Mouse (Mus musculus): Measurements from ENCODE around the gene Magi3. TPM values are rescaled to one million over a fixed set of nuclear protein-coding genes. Genes with fewer than 3 reads are reported as not detected.

Gene Magi3
- polyA plus RNA-seq, 1 experiment from 2014 or later: 5.1 TPM

DNA sequence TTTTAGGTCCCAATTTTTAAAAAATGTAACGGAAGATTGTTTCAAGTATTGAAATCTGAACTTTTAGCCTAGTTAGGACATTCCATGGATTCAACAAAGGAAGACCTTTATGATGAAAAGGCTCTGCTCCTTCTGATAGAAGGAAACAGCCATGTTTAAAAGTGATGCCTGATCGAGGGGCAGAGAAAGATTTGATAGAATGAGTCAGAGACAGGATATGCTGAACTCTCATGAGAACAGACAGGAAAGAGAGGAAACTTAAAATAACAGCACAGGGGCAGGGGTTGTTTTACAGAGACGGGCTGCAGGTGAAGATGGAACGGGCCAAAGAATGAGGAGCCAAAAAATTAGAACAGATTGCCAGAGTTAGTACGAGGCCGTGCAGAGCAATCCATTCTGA lies 59.6 kb downstream of the Magi3 start:
- H3K27me3 ChIP-seq (replicated peaks; ENCODE audit: control insufficient read depth, insufficient read depth, low read length): no peaks in the 10 kb centered on the region
- DNase-seq (ENCODE audit: low spot score) (no peak), ATAC-seq (no peak)
- H3K4me3 ChIP-seq (ENCODE audit: low read depth, low read length): no peak overlapping the region
- 87% methylated on average over 6 of the region's 6 CpGs for WGBS
- H3K9me3 ChIP-seq (replicated peaks; ENCODE audit: control insufficient read depth, low read length): no peaks in the 10 kb centered on the region
- no peaks in the 10 kb centered on the region for H3K36me3 ChIP-seq (ENCODE audit: control insufficient read depth, insufficient read depth, low read length)
- H3K4me2 ChIP-seq (ENCODE audit: low read length): no peak overlapping the region
- H3K9ac ChIP-seq (ENCODE audit: low read length): no peak overlapping the region
- H3K27ac ChIP-seq (ENCODE audit: low read depth, low read length): no peak overlapping the region
- H3K4me1 ChIP-seq (ENCODE audit: control insufficient read depth, insufficient read depth, low read length): no peaks in the 10 kb centered on the region

DNA sequence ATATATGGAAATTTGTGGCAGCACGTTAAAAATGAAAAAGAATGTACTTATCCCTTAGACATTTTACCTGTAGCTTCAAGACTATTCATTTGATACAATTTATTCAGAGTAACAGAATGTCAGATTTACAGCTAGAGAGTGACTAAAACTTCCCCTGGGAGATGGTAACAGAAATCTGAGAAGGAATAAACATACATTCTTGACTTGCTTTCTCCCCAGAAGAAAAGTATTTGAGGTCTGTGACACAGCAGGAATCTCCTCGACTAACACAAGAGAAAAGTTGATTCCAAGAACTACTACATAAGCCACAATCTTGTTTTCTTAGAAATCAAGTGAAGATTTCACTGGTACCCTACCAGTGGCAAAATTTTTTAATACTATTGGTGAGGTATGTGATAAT lies 70.0 kb downstream of the Magi3 start:
- Histone ChIP-seq H3K4me3 (ENCODE audit: low read depth, low read length) (no peak overlapping the region), H3K36me3 (ENCODE audit: control insufficient read depth, insufficient read depth, low read length) (no peaks in the 10 kb centered on the region), H3K9me3 (replicated peaks; ENCODE audit: control insufficient read depth, low read length) (no peaks in the 10 kb centered on the region), H3K4me2 (ENCODE audit: low read length) (no peak overlapping the region), H3K27ac (ENCODE audit: low read depth, low read length) (no peak overlapping the region), H3K4me1 (ENCODE audit: control insufficient read depth, insufficient read depth, low read length) (no peaks in the 10 kb centered on the region), H3K9ac (ENCODE audit: low read length) (no peak overlapping the region), H3K27me3 (replicated peaks; ENCODE audit: control insufficient read depth, insufficient read depth, low read length) (no peaks in the 10 kb centered on the region)
- no peak for ATAC-seq
- WGBS: 77% methylated on average over 2 of the region's 2 CpGs
- DNase-seq (ENCODE audit: low spot score): no peak

DNA sequence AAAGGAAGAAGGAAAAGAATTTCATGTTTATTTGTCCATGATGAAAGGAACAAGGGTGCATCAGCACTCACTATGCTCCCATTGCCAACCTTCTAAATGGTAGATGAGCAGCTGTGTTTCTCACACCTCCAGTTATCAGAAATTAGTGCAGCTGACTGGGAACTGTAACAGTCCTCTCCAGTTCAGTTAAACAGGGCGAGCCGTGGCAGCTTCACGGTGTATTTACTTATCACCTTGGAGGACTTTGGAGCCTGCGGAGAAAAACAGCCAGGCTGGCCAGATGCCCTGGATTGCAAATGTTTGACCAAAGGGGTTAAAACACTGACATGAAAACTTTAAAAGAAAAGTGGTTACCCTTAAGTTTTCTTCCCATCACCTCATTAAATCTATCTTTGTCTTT lies 77.8 kb downstream of the Magi3 start:
- H3K9ac ChIP-seq (ENCODE audit: low read length): no peak overlapping the region
- ATAC-seq: no peak

DNA sequence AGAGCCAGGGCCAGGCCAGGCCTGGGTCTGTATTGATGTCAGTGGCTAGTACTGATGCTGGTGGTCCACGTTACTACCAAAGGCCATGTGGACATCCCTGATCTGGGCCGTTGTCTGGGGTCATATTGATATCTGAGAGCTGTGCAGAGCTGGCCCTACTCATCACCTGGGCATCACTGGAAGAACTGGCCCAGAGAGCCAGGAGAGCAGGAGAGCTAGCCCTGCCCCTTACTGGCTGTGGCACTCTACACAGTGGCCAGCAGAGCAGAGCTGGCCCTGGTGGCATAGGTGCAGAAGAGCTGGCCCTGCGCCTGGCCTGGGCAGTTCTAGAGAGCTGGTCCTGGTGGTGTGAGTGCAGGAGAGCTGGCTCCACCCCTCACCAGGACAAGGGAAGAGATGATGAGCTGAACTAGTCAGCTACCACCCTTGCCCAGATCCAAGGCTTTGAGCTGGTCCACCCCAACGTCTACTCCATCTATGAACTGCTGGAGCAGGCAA lies 81.2 kb downstream of the Magi3 start:
- H3K36me3 ChIP-seq (ENCODE audit: control insufficient read depth, insufficient read depth, low read length): no peaks in the 10 kb centered on the region
- H3K27me3 ChIP-seq (replicated peaks; ENCODE audit: control insufficient read depth, insufficient read depth, low read length): no peaks in the 10 kb centered on the region
- H3K9ac ChIP-seq (ENCODE audit: low read length): no peak overlapping the region
- 90% methylated on average over 4 of the region's 4 CpGs for WGBS
- H3K27ac ChIP-seq (ENCODE audit: low read depth, low read length): no peak overlapping the region
- no peak overlapping the region for H3K4me3 ChIP-seq (ENCODE audit: low read depth, low read length)
- no peak for ATAC-seq
- H3K4me2 ChIP-seq (ENCODE audit: low read length): no peak overlapping the region
- H3K9me3 ChIP-seq (replicated peaks; ENCODE audit: control insufficient read depth, low read length): no peaks in the 10 kb centered on the region
- no peaks in the 10 kb centered on the region; the same call in 1 of the 2 replicates for H3K4me1 ChIP-seq (ENCODE audit: control insufficient read depth, insufficient read depth, low read length)
- no peak for DNase-seq (ENCODE audit: low spot score)

More for the DNA sequence above, 77.8 kb downstream of the Magi3 start:
- no peak overlapping the region for H3K27ac ChIP-seq (ENCODE audit: low read depth, low read length)
- WGBS: 46% methylated on average over 4 of the region's 4 CpGs
- no peak overlapping the region for H3K4me3 ChIP-seq (ENCODE audit: low read depth, low read length)
- no peaks in the 10 kb centered on the region for H3K9me3 ChIP-seq (replicated peaks; ENCODE audit: control insufficient read depth, low read length)
- no peak overlapping the region for H3K4me2 ChIP-seq (ENCODE audit: low read length)
- DNase-seq (ENCODE audit: low spot score): peak; percentile 22
- H3K4me1 ChIP-seq (ENCODE audit: control insufficient read depth, insufficient read depth, low read length): no peaks in the 10 kb centered on the region; the same call in 1 of the 2 replicates
- H3K36me3 ChIP-seq (ENCODE audit: control insufficient read depth, insufficient read depth, low read length): no peaks in the 10 kb centered on the region
- no peaks in the 10 kb centered on the region for H3K27me3 ChIP-seq (replicated peaks; ENCODE audit: control insufficient read depth, insufficient read depth, low read length)

DNA sequence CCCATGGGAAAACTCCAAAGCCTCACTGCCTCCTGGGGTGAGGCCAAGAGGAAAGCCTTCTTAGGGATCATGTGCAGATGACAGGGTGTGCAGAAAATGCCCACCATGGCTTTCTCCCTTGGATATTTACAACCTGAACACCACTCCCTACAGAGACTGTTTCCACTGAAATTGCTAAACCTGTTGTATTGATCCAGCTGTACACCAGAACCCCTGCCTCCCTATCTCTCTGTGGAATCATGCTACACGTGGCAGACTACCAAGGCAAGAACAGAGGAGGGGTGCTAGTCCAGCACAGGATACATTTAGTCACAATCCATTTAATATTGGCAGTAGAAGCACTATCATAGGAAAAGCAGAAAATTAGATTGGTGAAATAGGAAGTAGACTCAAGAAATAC lies 94.5 kb downstream of the Magi3 start:
- 76% methylated on average over 1 of the region's 1 CpGs for WGBS
- Histone ChIP-seq H3K4me1 (ENCODE audit: control insufficient read depth, insufficient read depth, low read length) (no peaks in the 10 kb centered on the region), H3K27me3 (replicated peaks; ENCODE audit: control insufficient read depth, insufficient read depth, low read length) (no peaks in the 10 kb centered on the region), H3K27ac (ENCODE audit: low read depth, low read length) (no peak overlapping the region), H3K9me3 (replicated peaks; ENCODE audit: control insufficient read depth, low read length) (no peaks in the 10 kb centered on the region), H3K4me2 (ENCODE audit: low read length) (no peak overlapping the region), H3K9ac (ENCODE audit: low read length) (no peak overlapping the region), H3K4me3 (ENCODE audit: low read depth, low read length) (no peak overlapping the region), H3K36me3 (ENCODE audit: control insufficient read depth, insufficient read depth, low read length) (no peaks in the 10 kb centered on the region)
- DNase-seq (ENCODE audit: low spot score): no peak
- ATAC-seq: no peak

DNA sequence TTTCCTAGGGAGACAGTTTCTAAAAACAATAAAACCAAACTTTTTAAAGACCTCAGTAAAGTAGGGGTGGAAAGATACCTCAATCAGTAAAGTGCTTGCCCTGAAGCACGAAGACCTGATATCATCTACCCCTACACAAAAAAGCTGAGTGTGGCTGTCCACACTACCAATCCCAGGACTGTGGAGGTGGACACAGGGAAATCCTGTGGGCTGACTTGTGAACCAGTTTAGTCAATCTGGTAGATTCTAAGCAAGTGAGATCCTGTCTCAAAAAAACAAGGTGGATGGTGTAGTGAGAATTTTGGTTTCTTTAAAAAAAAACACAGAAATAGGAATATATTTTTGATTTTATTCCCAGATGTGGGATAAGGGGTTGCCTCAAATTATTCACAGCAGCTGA lies 96.3 kb downstream of the Magi3 start:
- no peak overlapping the region for H3K4me2 ChIP-seq (ENCODE audit: low read length)
- no peaks in the 10 kb centered on the region for H3K27me3 ChIP-seq (replicated peaks; ENCODE audit: control insufficient read depth, insufficient read depth, low read length)
- ATAC-seq (no peak), DNase-seq (ENCODE audit: low spot score) (no peak)
- H3K27ac ChIP-seq (ENCODE audit: low read depth, low read length): no peak overlapping the region
- H3K9ac ChIP-seq (ENCODE audit: low read length): no peak overlapping the region
- H3K9me3 ChIP-seq (replicated peaks; ENCODE audit: control insufficient read depth, low read length): no peaks in the 10 kb centered on the region
- WGBS: 95% methylated on average over 1 of the region's 1 CpGs
- H3K36me3 ChIP-seq (ENCODE audit: control insufficient read depth, insufficient read depth, low read length): no peaks in the 10 kb centered on the region
- H3K4me1 ChIP-seq (ENCODE audit: control insufficient read depth, insufficient read depth, low read length): no peaks in the 10 kb centered on the region
- H3K4me3 ChIP-seq (ENCODE audit: low read depth, low read length): no peak overlapping the region

DNA sequence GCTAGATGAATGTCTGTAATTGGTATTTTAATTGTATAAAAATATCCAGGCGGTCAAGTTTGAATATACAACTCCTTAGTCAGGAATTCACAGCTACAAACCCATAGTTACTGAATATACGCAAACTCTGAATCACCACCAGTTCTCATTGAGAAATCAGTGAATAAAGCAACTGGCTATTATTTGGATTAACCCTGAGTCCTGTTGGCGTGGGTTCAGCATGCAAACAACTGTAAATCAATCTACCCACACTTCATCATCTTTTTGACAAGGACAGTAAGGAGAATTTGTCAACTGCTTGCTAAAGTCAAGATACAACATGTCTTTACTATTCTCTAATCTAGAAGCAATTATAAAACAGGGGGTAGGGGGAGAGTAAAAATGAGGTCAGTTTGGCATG lies 110.7 kb downstream of the Magi3 start:
- no peaks in the 10 kb centered on the region for H3K27me3 ChIP-seq (replicated peaks; ENCODE audit: control insufficient read depth, insufficient read depth, low read length)
- ATAC-seq (no peak), DNase-seq (ENCODE audit: low spot score) (no peak)
- H3K4me1 ChIP-seq (ENCODE audit: control insufficient read depth, insufficient read depth, low read length): no peaks in the 10 kb centered on the region
- WGBS: 62% methylated on average over 3 of the region's 3 CpGs
- no peaks in the 10 kb centered on the region for H3K9me3 ChIP-seq (replicated peaks; ENCODE audit: control insufficient read depth, low read length)
- H3K27ac ChIP-seq (ENCODE audit: low read depth, low read length): no peak overlapping the region
- no peaks in the 10 kb centered on the region for H3K36me3 ChIP-seq (ENCODE audit: control insufficient read depth, insufficient read depth, low read length)
- no peak overlapping the region for H3K4me2 ChIP-seq (ENCODE audit: low read length)
- H3K9ac ChIP-seq (ENCODE audit: low read length): no peak overlapping the region
- H3K4me3 ChIP-seq (ENCODE audit: low read depth, low read length): no peak overlapping the region

DNA sequence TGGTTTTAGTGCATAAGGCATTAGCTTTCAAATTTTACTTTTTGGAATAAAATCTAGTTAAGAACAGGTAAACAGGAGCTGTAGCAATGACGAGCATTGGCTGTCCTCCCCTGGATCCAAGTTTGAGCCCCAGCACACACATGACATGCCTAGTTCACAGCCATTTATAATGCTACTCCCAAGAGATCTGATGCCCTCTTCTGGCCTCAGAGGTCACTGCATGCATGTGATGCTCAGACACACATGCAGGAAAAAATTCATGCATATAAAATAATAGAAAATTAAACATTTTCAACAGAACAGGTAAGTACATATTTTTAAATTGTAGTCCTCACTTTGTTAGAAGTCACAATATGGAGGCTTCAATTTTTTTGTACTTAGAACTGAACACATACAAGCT lies 115.2 kb downstream of the Magi3 start:
- Histone ChIP-seq H3K4me3 (ENCODE audit: low read depth, low read length) (no peak overlapping the region), H3K36me3 (ENCODE audit: control insufficient read depth, insufficient read depth, low read length) (no peaks in the 10 kb centered on the region), H3K27me3 (replicated peaks; ENCODE audit: control insufficient read depth, insufficient read depth, low read length) (no peaks in the 10 kb centered on the region), H3K4me2 (ENCODE audit: low read length) (no peak overlapping the region), H3K9me3 (replicated peaks; ENCODE audit: control insufficient read depth, low read length) (no peaks in the 10 kb centered on the region), H3K27ac (ENCODE audit: low read depth, low read length) (no peak overlapping the region), H3K4me1 (ENCODE audit: control insufficient read depth, insufficient read depth, low read length) (no peaks in the 10 kb centered on the region), H3K9ac (ENCODE audit: low read length) (no peak overlapping the region)
- no peak for ATAC-seq
- peak; percentile 65 for DNase-seq (ENCODE audit: low spot score)
- WGBS: 53% methylated on average over 1 of the region's 1 CpGs

DNA sequence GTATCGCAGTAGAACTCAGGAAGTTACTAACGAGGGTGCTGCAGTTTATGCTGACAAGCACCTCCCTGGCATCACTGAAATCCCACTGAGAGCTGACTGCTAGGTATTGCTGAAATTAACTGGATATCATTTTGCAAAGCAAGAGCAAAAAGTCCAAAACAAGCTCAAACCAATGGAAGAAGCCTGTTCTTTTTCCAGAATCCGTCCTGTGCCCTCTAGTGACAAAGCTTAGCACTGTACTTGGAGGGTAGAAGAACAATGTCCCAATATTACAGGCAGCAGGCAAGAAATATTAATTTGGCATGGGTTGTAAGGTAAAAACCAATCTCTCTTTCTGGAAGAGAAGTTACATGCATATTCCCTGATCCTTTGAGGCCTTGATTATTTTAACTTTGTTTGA lies 118.5 kb downstream of the Magi3 start:
- Histone ChIP-seq H3K27ac (ENCODE audit: low read depth, low read length) (no peak overlapping the region), H3K36me3 (ENCODE audit: control insufficient read depth, insufficient read depth, low read length) (no peaks in the 10 kb centered on the region), H3K4me3 (ENCODE audit: low read depth, low read length) (no peak overlapping the region), H3K4me2 (ENCODE audit: low read length) (no peak overlapping the region), H3K27me3 (replicated peaks; ENCODE audit: control insufficient read depth, insufficient read depth, low read length) (no peaks in the 10 kb centered on the region), H3K9me3 (replicated peaks; ENCODE audit: control insufficient read depth, low read length) (no peaks in the 10 kb centered on the region), H3K4me1 (ENCODE audit: control insufficient read depth, insufficient read depth, low read length) (no peaks in the 10 kb centered on the region), H3K9ac (ENCODE audit: low read length) (no peak overlapping the region)
- ATAC-seq: no peak
- peak; percentile 16 for DNase-seq (ENCODE audit: low spot score)
- 68% methylated on average over 3 of the region's 3 CpGs for WGBS
